Mouse (Mus musculus): ENCODE results near the gene Naglu. TPM values are rescaled to one million over a fixed set of nuclear protein-coding genes. Genes with fewer than 3 reads are reported as not detected.

The Naglu gene
- 7.3 and 7.9 TPM in 2 replicates for polyA plus RNA-seq (2011; ENCODE audit: insufficient read depth, insufficient read length, low read depth, missing spikeins)

DNA sequence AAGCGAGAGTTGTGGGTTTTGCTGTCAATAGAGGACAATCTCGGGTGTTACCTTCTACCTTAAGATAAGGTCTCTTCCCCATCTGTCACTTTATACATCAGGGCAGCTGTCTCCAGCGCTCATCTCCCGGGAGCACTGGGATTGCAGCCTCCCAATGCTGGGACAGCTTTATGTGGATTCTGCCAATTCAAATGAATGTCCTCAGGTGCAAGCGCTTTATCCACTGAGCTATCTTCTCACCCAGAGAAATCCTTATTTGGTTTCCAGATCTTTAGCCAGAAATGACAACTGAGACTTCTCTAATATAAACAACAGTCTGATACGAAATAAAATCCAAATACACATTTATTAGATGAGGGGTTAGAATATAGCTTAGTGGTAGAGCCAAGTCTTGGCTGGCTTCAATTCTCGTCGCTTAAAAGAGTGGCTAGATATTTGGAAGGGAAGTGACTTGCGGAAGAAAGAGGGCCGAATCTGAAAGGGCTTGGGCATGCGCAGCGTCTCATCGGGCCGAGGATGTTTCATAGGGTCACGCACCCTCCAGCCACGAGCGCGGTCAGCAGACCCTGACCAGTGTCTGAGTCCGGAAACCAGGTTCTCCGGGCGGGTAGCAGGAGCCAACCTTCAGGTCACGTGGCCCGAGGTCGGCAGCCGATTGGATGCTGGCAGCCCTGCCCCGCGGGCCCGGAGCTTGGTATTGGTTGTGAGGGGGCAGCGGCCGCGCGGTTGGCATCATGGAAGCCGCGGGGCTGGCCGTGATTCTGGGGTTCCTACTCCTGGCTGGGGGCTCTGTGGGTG is at the start of gene Naglu:
Gene Naglu (plus strand): TSS at position 622 of the 798 bp plus-strand sequence.
- no peaks in the 10 kb centered on the region for H3K27me3 ChIP-seq (ENCODE audit: control insufficient read depth, insufficient read depth, low read length, poor library complexity, severe bottlenecking)
- H3K9me3 ChIP-seq (replicated peaks; ENCODE audit: control insufficient read depth, insufficient read depth, low read length, poor library complexity, severe bottlenecking): no peaks in the 10 kb centered on the region
- H3K4me3 ChIP-seq (ENCODE audit: low read depth, low read length): peak within 1 kb of the TSS; percentile 81
- no peaks in the 10 kb centered on the region for H3K36me3 ChIP-seq (ENCODE audit: control insufficient read depth, insufficient read depth, low read length, poor library complexity, severe bottlenecking)
- peak within 1 kb of the TSS; percentile 77 for H3K9ac ChIP-seq (ENCODE audit: low read depth, poor library complexity, severe bottlenecking)
- no peaks in the 10 kb centered on the region for H3K4me1 ChIP-seq (ENCODE audit: control insufficient read depth, insufficient read depth, low read length)
- no peak within 1 kb of the TSS for H3K27ac ChIP-seq (ENCODE audit: insufficient read depth, low read length)
- TF ChIP-seq POLR2A (IDR thresholded peaks at IDR 0.05; ENCODE audit: insufficient read depth, low read length) (peak; percentile 47), EP300 (IDR thresholded peaks at IDR 0.05; ENCODE audit: insufficient read depth, low read depth, low read length) (no peak; the same call in 1 of the 2 replicates)

DNA sequence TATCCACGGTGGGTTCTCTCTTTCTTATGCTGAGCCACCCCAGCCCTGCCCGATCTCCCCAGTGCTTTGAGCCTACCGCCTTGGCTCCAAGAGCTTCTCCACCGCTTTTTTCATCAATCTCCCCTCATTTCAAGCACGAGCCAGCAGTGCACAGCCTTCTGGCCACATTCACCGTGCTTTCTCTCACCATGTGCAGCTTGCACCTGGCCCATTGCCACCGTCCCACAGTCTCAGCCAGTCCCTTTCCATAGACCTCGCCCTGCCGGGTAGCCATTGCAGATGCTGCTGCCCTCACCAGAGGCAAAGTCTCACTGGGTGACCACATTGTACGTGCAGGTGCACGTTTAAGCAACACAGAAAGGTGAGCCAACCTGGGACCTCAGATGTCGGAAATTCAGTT is 46.4 kb upstream of the Naglu start:
- peaks cover 11% of the 10 kb centered on the region for H3K36me3 ChIP-seq (ENCODE audit: control insufficient read depth, insufficient read depth, low read length, poor library complexity, severe bottlenecking)

DNA sequence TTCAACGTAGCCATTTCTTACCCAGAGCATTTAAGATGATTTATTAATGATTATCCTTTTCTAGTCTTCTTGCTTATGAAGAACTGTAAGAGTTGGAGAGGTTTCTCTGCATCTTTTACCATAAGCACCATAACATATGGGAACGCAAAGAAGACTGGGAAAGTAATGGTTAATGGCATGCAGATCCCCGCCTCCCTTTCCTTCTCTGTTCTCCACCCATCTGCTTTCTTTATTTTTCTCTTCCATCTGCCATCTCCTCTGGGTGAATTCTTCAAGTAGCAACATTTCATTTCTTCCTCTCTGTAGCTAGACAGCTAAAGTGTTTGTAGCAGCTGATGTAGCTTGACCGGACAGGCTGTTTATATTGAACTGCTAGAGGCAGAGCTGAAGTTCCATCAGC is 45.8 kb upstream of the Naglu start:
- H3K9me3 ChIP-seq (replicated peaks; ENCODE audit: control insufficient read depth, insufficient read depth, low read length, poor library complexity, severe bottlenecking): peaks cover 2% of the 10 kb centered on the region
- H3K27ac ChIP-seq (ENCODE audit: insufficient read depth, low read length): no peak overlapping the region
- H3K36me3 ChIP-seq (ENCODE audit: control insufficient read depth, insufficient read depth, low read length, poor library complexity, severe bottlenecking): peaks cover 8% of the 10 kb centered on the region

More for the DNA sequence above, 46.4 kb upstream of the Naglu start:
- no peak overlapping the region for H3K4me3 ChIP-seq (ENCODE audit: low read depth, low read length)
- TF ChIP-seq CTCF (IDR thresholded peaks at IDR 0.05; ENCODE audit: low read depth, low read length) (no peak), EP300 (IDR thresholded peaks at IDR 0.05; ENCODE audit: insufficient read depth, low read depth, low read length) (no peak), POLR2A (IDR thresholded peaks at IDR 0.05; ENCODE audit: insufficient read depth, low read length) (no peak)
- H3K9me3 ChIP-seq (replicated peaks; ENCODE audit: control insufficient read depth, insufficient read depth, low read length, poor library complexity, severe bottlenecking): peaks cover 2% of the 10 kb centered on the region
- H3K27ac ChIP-seq (ENCODE audit: insufficient read depth, low read length): no peak overlapping the region
- H3K9ac ChIP-seq (ENCODE audit: low read depth, poor library complexity, severe bottlenecking): no peak overlapping the region
- H3K4me1 ChIP-seq (ENCODE audit: control insufficient read depth, insufficient read depth, low read length): no peaks in the 10 kb centered on the region
- H3K27me3 ChIP-seq (ENCODE audit: control insufficient read depth, insufficient read depth, low read length, poor library complexity, severe bottlenecking): no peaks in the 10 kb centered on the region

DNA sequence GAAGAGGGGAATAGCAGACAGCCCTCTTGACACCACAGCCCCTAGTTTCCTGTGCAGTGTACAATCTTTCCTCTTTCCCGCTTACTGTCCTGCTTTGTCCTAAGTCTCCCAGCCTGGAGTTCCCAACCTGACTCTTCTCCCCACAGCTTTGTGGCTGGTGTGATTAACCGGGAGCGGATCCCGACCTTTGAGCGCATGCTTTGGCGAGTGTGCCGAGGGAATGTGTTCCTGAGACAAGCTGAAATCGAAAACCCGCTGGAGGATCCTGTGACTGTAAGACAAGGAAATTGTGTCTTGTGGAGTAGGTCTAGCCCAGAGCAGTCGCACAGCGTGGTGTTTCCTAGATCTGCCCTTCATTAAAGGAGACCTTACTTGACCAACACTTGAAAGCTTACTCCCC is 42.7 kb upstream of the Naglu start:
- H3K27ac ChIP-seq (ENCODE audit: insufficient read depth, low read length): no peak overlapping the region
- H3K9me3 ChIP-seq (replicated peaks; ENCODE audit: control insufficient read depth, insufficient read depth, low read length, poor library complexity, severe bottlenecking): peaks cover 2% of the 10 kb centered on the region
- no peak for TF ChIP-seq EP300 (IDR thresholded peaks at IDR 0.05; ENCODE audit: insufficient read depth, low read depth, low read length)
- TF ChIP-seq POLR2A (IDR thresholded peaks at IDR 0.05; ENCODE audit: insufficient read depth, low read length): no peak
- TF ChIP-seq CTCF (IDR thresholded peaks at IDR 0.05; ENCODE audit: low read depth, low read length): no peak
- H3K4me3 ChIP-seq (ENCODE audit: low read depth, low read length): no peak overlapping the region
- H3K36me3 ChIP-seq (ENCODE audit: control insufficient read depth, insufficient read depth, low read length, poor library complexity, severe bottlenecking): peaks cover 4% of the 10 kb centered on the region; the same call in 1 of the 2 replicates
- H3K9ac ChIP-seq (ENCODE audit: low read depth, poor library complexity, severe bottlenecking): no peak overlapping the region
- no peaks in the 10 kb centered on the region for H3K27me3 ChIP-seq (ENCODE audit: control insufficient read depth, insufficient read depth, low read length, poor library complexity, severe bottlenecking)
- no peaks in the 10 kb centered on the region for H3K4me1 ChIP-seq (ENCODE audit: control insufficient read depth, insufficient read depth, low read length)

More for the DNA sequence above, 45.8 kb upstream of the Naglu start:
- Histone ChIP-seq H3K9ac (ENCODE audit: low read depth, poor library complexity, severe bottlenecking) (no peak overlapping the region), H3K27me3 (ENCODE audit: control insufficient read depth, insufficient read depth, low read length, poor library complexity, severe bottlenecking) (no peaks in the 10 kb centered on the region), H3K4me3 (ENCODE audit: low read depth, low read length) (no peak overlapping the region), H3K4me1 (ENCODE audit: control insufficient read depth, insufficient read depth, low read length) (no peaks in the 10 kb centered on the region)
- TF ChIP-seq CTCF (IDR thresholded peaks at IDR 0.05; ENCODE audit: low read depth, low read length): no peak
- no peak for TF ChIP-seq POLR2A (IDR thresholded peaks at IDR 0.05; ENCODE audit: insufficient read depth, low read length)
- no peak for TF ChIP-seq EP300 (IDR thresholded peaks at IDR 0.05; ENCODE audit: insufficient read depth, low read depth, low read length)

DNA sequence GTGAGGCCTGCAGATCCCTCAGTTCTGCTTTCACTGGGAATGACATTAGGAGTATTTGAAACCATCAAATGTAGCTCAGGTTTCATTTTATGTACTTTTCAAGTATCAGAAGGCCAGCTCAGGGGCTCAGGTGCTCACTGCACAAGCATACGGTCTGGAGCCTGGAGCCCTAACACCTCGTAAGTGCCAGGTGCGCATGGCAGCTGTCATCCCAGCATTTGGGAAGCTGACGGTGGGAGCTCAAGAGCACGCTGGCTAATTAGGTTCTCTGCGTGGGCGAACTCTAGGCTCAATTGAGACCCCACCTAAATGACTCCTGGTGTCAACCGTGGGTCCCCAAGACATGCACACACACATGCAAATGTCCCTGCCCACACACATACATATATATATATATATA is 40.5 kb upstream of the Naglu start:
- TF ChIP-seq EP300 (IDR thresholded peaks at IDR 0.05; ENCODE audit: insufficient read depth, low read depth, low read length): no peak
- no peak for TF ChIP-seq CTCF (IDR thresholded peaks at IDR 0.05; ENCODE audit: low read depth, low read length)
- H3K4me3 ChIP-seq (ENCODE audit: low read depth, low read length): no peak overlapping the region
- peaks cover 2% of the 10 kb centered on the region for H3K9me3 ChIP-seq (replicated peaks; ENCODE audit: control insufficient read depth, insufficient read depth, low read length, poor library complexity, severe bottlenecking)
- peaks cover 4% of the 10 kb centered on the region; the same call in 1 of the 2 replicates for H3K36me3 ChIP-seq (ENCODE audit: control insufficient read depth, insufficient read depth, low read length, poor library complexity, severe bottlenecking)
- no peaks in the 10 kb centered on the region for H3K27me3 ChIP-seq (ENCODE audit: control insufficient read depth, insufficient read depth, low read length, poor library complexity, severe bottlenecking)
- H3K9ac ChIP-seq (ENCODE audit: low read depth, poor library complexity, severe bottlenecking): no peak overlapping the region
- no peak overlapping the region for H3K27ac ChIP-seq (ENCODE audit: insufficient read depth, low read length)
- no peaks in the 10 kb centered on the region for H3K4me1 ChIP-seq (ENCODE audit: control insufficient read depth, insufficient read depth, low read length)

DNA sequence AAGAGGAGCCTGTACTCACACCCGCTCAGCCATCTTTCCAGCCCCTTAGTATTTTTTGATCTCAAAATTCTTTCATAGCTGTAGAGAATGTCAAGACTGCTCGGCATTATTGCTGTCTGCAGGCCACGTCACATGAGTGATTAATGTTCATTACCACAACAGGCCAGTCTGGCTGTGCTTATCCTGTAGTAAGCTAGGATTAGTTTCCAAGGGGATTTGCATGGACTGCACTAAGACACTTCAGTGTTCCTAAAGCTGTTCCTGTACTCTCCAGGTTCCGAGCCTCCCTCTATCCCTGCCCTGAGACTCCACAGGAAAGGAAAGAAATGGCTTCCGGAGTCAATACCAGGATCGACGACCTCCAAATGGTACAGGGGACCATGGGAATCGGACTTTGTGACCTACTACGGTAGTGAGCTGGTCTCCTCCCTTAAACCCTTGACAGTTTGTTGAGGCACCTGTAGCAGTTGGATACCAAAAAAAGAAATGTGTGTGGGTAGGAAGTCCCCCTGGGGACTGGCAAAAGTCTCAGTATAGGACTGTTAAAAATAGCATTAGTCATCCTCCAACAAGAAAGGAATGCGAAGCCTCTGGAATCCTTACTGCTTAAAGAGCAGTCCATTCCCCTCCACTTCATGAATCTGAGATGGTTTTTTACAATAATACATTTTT is 39.5 kb upstream of the Naglu start:
- no peak overlapping the region for H3K9ac ChIP-seq (ENCODE audit: low read depth, poor library complexity, severe bottlenecking)
- TF ChIP-seq EP300 (IDR thresholded peaks at IDR 0.05; ENCODE audit: insufficient read depth, low read depth, low read length): no peak
- no peak for TF ChIP-seq CTCF (IDR thresholded peaks at IDR 0.05; ENCODE audit: low read depth, low read length)
- no peak for TF ChIP-seq POLR2A (IDR thresholded peaks at IDR 0.05; ENCODE audit: insufficient read depth, low read length)
- H3K27ac ChIP-seq (ENCODE audit: insufficient read depth, low read length): no peak overlapping the region
- H3K27me3 ChIP-seq (ENCODE audit: control insufficient read depth, insufficient read depth, low read length, poor library complexity, severe bottlenecking): no peaks in the 10 kb centered on the region
- no peak overlapping the region for H3K4me3 ChIP-seq (ENCODE audit: low read depth, low read length)
- H3K4me1 ChIP-seq (ENCODE audit: control insufficient read depth, insufficient read depth, low read length): no peaks in the 10 kb centered on the region
- peaks cover 2% of the 10 kb centered on the region for H3K9me3 ChIP-seq (replicated peaks; ENCODE audit: control insufficient read depth, insufficient read depth, low read length, poor library complexity, severe bottlenecking)
- H3K36me3 ChIP-seq (ENCODE audit: control insufficient read depth, insufficient read depth, low read length, poor library complexity, severe bottlenecking): peaks cover 4% of the 10 kb centered on the region; the same call in 1 of the 2 replicates

Measured in ES-Bruce4 (cell line).